Mouse (Mus musculus): ENCODE measurements around the gene F930015N05Rik.

- no peak for TF ChIP-seq POLR2A (IDR thresholded peaks at IDR 0.05; ENCODE audit: low read depth, low read length)
- TF ChIP-seq CTCF (conservative IDR thresholded peaks at IDR 0.05 in 1 of 2, IDR thresholded peaks at IDR 0.05 in 1 of 2; ENCODE audit: low read depth in 2 of 2, low read length in 2 of 2), result no peak
- TF ChIP-seq SMC3 (IDR thresholded peaks at IDR 0.05; ENCODE audit: low read depth, low read length), result no peak
- TF ChIP-seq EP300 (IDR thresholded peaks at IDR 0.05; ENCODE audit: low read length), result no peak
- no peak for TF ChIP-seq ZC3H11A (IDR thresholded peaks at IDR 0.05; ENCODE audit: low read depth, low read length)
- no peak for TF ChIP-seq RCOR1 (conservative IDR thresholded peaks at IDR 0.05; ENCODE audit: low read depth, low read length)
- no peak for TF ChIP-seq ZKSCAN1 (IDR thresholded peaks at IDR 0.05; ENCODE audit: borderline replicate concordance, low read depth, low read length)
- no peak for TF ChIP-seq CHD2 (IDR thresholded peaks at IDR 0.05; ENCODE audit: low read length)
- no peak for TF ChIP-seq MAZ (IDR thresholded peaks at IDR 0.05; ENCODE audit: low read depth, low read length)
- no peak for TF ChIP-seq POLR2AphosphoS2 (IDR thresholded peaks at IDR 0.05; ENCODE audit: low read depth, low read length)
- TF ChIP-seq TBP (conservative IDR thresholded peaks at IDR 0.05; ENCODE audit: low read depth, low read length), result no peak
- no peak for TF ChIP-seq HCFC1 (IDR thresholded peaks at IDR 0.05; ENCODE audit: low read depth, low read length)
These were observed 1.3 kb upstream of the F930015N05Rik start for GRCm38 (mm10) chr11:64437721-64438120.

Measured in CH12.LX (cell line).